In the genomic region with DNA sequence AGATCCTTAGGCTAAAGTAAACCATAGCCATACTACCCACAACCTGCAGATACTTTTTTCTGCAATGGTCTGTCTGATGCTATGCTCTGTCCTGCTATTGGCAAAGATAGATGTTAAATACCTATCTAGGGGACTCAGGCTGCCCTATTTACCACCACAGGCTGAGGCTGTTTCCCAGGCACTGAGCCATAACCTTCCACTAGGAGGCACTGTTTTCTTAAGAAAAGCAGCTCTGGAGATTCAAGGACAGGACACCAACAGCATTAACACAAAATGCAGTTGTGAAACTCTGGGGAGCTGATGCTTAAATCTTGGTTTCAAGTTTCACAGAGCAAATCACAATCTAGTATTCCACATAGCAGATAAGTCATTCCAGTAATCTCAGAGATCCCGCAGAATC, we compare ENCODE assay signal across 8 mouse cellular contexts.
DNase-seq lines count a peak whose midpoint lies in the region; TF ChIP-seq lines count a peak whose summit lies in the region.

No protein-coding gene starts in this region.

- TF ChIP-seq POLR2A in embryonic fibroblast, embryonic 13.5 days (IDR thresholded peaks at IDR 0.05; ENCODE audit: low read depth, low read length): no peak
- no peak for TF ChIP-seq POLR2A in lung, adult 2 months (IDR thresholded peaks at IDR 0.05; ENCODE audit: borderline replicate concordance, extremely low read depth, low read depth, low read length)

- H3K4me1 ChIP-seq in embryonic fibroblast, embryonic 13.5 days (ENCODE audit: control insufficient read depth, insufficient read depth, low read length): peaks cover 3% of the 10 kb centered on the region; the same call in 1 of the 2 replicates
- H3K4me1 ChIP-seq in lung, adult 2 months (ENCODE audit: control insufficient read depth, insufficient read depth, low read length): no peaks in the 10 kb centered on the region

- peak; percentile 34 for DNase-seq in gastrocnemius, adult 18-20 months (ENCODE audit: low spot score)
- DNase-seq in gastrocnemius, adult 8-10 months (ENCODE audit: low spot score in 2 of 2): no peak
- DNase-seq in ovary, postnatal 14 days (ENCODE audit: low spot score): peak; percentile 41
- no peak for DNase-seq in ovary, postnatal 10 days (ENCODE audit: low spot score)
- peak; percentile 88 for DNase-seq in brain, adult 2 months (ENCODE audit: low read depth, low spot score)
- DNase-seq in lung, adult 2 months: peak; percentile 12
- DNase-seq in thymus, postnatal 36 days: peak; percentile 25 to 35

- H3K27ac ChIP-seq in embryonic fibroblast, embryonic 13.5 days (ENCODE audit: insufficient read depth, low read length): no peak overlapping the region

- TF ChIP-seq CTCF in embryonic fibroblast, embryonic 13.5 days (IDR thresholded peaks at IDR 0.05; ENCODE audit: borderline replicate concordance, insufficient read depth, low read length): peak; percentile 28; the same call in 1 of the 2 replicates
- peak; percentile 43 for TF ChIP-seq CTCF in lung, adult 2 months (IDR thresholded peaks at IDR 0.05; ENCODE audit: insufficient read depth, low read length)

- no peak overlapping the region for H3K4me3 ChIP-seq in embryonic fibroblast, embryonic 13.5 days (ENCODE audit: insufficient read depth, low read length)
- no peak overlapping the region for H3K4me3 ChIP-seq in lung, adult 2 months (replicated peaks; ENCODE audit: extremely low read depth, low read depth, low read length)

- WGBS in lung, adult 2 months: 42% methylated on average over 1 of the region's 1 CpGs

Comparison
In these comparisons a context has a peak if more than half of its experiments do, and no peak if none do; other contexts are left out.
1. DNase-seq: peak in gastrocnemius, adult 18-20 months (single experiment), ovary, postnatal 14 days (single experiment), brain, adult 2 months (single experiment), lung, adult 2 months (single experiment) and thymus, postnatal 36 days (2 of 2); none in gastrocnemius, adult 8-10 months (0 of 2) and ovary, postnatal 10 days (single experiment).